Mouse (Mus musculus): ENCODE measurements around the gene Gnat2.

DNA sequence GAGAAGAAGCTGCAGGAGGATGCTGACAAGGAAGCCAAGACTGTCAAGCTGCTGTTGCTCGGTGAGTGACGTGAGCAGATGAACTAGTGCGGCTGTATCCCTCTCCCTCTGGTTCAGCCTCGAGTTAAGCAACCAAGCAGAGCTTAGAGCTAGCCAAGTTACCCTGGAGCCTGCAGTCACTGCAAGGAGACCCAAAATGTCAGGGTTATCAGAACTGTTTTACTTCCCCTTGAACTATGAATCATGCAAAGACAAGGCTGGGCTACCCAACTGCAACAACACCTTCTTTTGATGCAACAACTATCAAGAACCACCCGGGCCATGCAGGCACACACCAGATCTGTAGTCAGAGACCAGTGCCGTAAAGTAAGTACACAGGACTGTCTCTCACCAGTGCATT, 717 bp downstream of the Gnat2 start:
- TF ChIP-seq CTCF (IDR thresholded peaks at IDR 0.05) (no peak), POLR2A (IDR thresholded peaks at IDR 0.05; ENCODE audit: insufficient read depth, low read depth, low read length) (no peak), EP300 (IDR thresholded peaks at IDR 0.05; ENCODE audit: insufficient read depth, low read depth, low read length) (no peak)

Measured in heart, adult 2 months (tissue).